Mouse (Mus musculus): Measurements from ENCODE around the gene Iqce. TPM values are rescaled to one million over a fixed set of nuclear protein-coding genes. Genes with fewer than 3 reads are reported as not detected.
A peak's percentile ranks its signal among the peaks of the same experiment; 100 is the strongest.
"Not testable (repeated sequence)": the region's sequence is repeated elsewhere in the genome, so short reads cannot be mapped to it uniquely, and the experiment has no call there.

Gene Iqce
- polyA plus RNA-seq, 1 experiment from 2014 or later: 15.1 TPM

DNA sequence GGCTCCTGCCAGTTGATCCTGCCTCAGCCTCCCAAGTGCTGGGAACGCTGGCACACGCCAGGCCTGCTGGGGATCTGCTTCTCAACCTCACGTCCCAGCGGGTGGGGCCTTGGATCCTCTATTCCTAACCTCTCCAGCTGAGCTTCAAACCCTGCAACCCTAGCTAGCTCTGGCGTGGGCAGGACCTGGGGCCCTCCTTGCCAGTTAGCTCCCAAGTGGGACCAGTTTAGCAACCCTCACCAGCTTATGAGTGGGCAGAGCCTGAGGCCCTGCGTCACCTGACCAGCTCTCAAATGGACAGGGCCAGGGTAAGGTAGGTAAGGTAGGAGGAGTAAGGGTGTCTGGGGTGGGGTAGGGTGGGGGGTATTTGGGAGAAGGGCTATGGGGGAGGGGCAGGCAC lies 22.1 kb downstream of the Iqce start:
- H3K9me3 ChIP-seq (ENCODE audit: control insufficient read depth, low read length): no peaks in the 10 kb centered on the region
- H3K27me3 ChIP-seq (ENCODE audit: control insufficient read depth, insufficient read depth, low read length): no peaks in the 10 kb centered on the region
- H3K27ac ChIP-seq (replicated peaks; ENCODE audit: low read depth, low read length): no peak overlapping the region
- no peaks in the 10 kb centered on the region for H3K4me1 ChIP-seq (ENCODE audit: control insufficient read depth, insufficient read depth, low read length)
- H3K9ac ChIP-seq (ENCODE audit: low read length): no peak overlapping the region
- no peak overlapping the region for H3K4me3 ChIP-seq (ENCODE audit: low read depth, low read length)
- H3K36me3 ChIP-seq (ENCODE audit: control insufficient read depth, insufficient read depth, low read length): peaks cover 2% of the 10 kb centered on the region; the same call in 1 of the 2 replicates
- WGBS: 84% methylated on average over 6 of the region's 6 CpGs
- no peak overlapping the region for H3K4me2 ChIP-seq (ENCODE audit: low read depth, severe bottlenecking)
- ATAC-seq (ENCODE audit: insufficient number of reproducible peaks, low FRiP score, low TSS enrichment, low read depth): no peak
- DNase-seq (ENCODE audit: low spot score): no peak

DNA sequence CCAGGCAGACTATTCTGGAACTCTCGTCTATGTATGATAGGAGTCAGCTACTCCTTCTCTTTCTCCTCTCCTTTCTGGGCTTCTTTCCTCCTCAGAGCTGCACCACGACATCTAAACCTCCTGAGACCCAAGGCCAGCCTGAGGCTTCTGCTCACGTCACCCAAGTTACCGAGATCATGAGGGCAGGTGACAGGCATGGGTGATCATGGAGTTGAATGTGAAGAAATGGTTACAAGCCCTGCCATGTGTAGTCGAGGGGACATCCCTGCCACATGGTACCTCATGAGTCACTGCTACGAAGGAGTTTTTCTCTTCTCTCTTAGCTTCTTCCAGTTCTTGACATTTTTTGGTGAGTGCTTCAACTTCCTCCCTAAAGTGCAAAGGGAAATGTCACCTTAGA lies 25.0 kb downstream of the Iqce start:
- no peak overlapping the region for H3K9ac ChIP-seq (ENCODE audit: low read length)
- H3K4me1 ChIP-seq (ENCODE audit: control insufficient read depth, insufficient read depth, low read length): no peaks in the 10 kb centered on the region
- no peak overlapping the region for H3K27ac ChIP-seq (replicated peaks; ENCODE audit: low read depth, low read length)
- ATAC-seq (ENCODE audit: insufficient number of reproducible peaks, low FRiP score, low TSS enrichment, low read depth) (no peak), DNase-seq (ENCODE audit: low spot score) (no peak)
- no peak overlapping the region for H3K4me2 ChIP-seq (ENCODE audit: low read depth, severe bottlenecking)
- no peaks in the 10 kb centered on the region for H3K27me3 ChIP-seq (ENCODE audit: control insufficient read depth, insufficient read depth, low read length)
- H3K36me3 ChIP-seq (ENCODE audit: control insufficient read depth, insufficient read depth, low read length): peaks cover 6% of the 10 kb centered on the region
- H3K4me3 ChIP-seq (ENCODE audit: low read depth, low read length): no peak overlapping the region
- H3K9me3 ChIP-seq (ENCODE audit: control insufficient read depth, low read length): no peaks in the 10 kb centered on the region
- 92% methylated on average over 6 of the region's 6 CpGs for WGBS

DNA sequence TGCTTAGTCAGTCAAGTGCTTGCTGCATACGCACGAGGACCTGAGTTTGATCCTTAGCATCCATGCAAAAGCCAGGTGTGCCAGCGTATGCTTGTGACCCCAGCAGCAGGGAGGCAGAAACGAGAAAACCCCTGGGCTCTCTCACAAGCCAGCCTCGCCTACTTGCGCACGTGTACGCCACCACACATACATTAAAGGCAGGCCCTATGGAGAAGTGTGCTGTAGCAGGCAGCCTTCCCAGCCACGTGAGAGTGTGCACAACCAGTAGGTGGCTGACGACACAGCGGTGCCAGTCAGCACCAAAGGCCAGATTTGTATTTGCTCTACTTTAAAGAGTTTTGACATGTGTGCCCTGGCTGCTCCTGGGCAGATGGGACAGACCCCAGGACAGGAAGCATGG lies 26.5 kb downstream of the Iqce start:
- no peak overlapping the region for H3K9ac ChIP-seq (ENCODE audit: low read length)
- ATAC-seq (ENCODE audit: insufficient number of reproducible peaks, low FRiP score, low TSS enrichment, low read depth): no peak
- no peak for DNase-seq (ENCODE audit: low spot score)
- no peak overlapping the region for H3K27ac ChIP-seq (replicated peaks; ENCODE audit: low read depth, low read length)
- no peak overlapping the region for H3K4me2 ChIP-seq (ENCODE audit: low read depth, severe bottlenecking)
- WGBS: 85% methylated on average over 11 of the region's 11 CpGs
- no peak overlapping the region for H3K4me3 ChIP-seq (ENCODE audit: low read depth, low read length)
- H3K9me3 ChIP-seq (ENCODE audit: control insufficient read depth, low read length): no peaks in the 10 kb centered on the region
- H3K36me3 ChIP-seq (ENCODE audit: control insufficient read depth, insufficient read depth, low read length): peaks cover 6% of the 10 kb centered on the region
- no peaks in the 10 kb centered on the region for H3K27me3 ChIP-seq (ENCODE audit: control insufficient read depth, insufficient read depth, low read length)
- H3K4me1 ChIP-seq (ENCODE audit: control insufficient read depth, insufficient read depth, low read length): no peaks in the 10 kb centered on the region

DNA sequence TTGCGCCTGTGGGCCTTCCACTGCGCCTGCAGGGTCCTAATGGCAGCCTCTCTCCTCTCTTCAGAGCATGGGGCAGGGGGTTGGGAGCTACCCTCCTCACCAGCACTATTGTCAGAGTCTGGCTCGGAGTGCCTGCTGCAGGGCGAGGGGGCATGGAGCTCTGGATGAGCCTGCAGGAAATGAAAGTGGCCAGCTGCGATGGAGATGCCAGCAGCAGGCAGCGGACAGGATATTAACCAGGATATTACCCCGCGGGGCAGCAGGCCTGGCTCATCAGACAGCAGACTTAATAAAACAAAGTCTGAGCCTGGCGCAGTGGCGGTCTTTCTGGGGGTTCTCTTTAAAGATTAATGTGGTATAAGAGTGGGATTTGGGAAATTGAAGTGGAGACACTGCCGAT lies 27.1 kb downstream of the Iqce start:
- Histone ChIP-seq H3K4me3 (ENCODE audit: low read depth, low read length) (no peak overlapping the region), H3K4me1 (ENCODE audit: control insufficient read depth, insufficient read depth, low read length) (no peaks in the 10 kb centered on the region), H3K9me3 (ENCODE audit: control insufficient read depth, low read length) (no peaks in the 10 kb centered on the region), H3K36me3 (ENCODE audit: control insufficient read depth, insufficient read depth, low read length) (peaks cover 6% of the 10 kb centered on the region), H3K27me3 (ENCODE audit: control insufficient read depth, insufficient read depth, low read length) (no peaks in the 10 kb centered on the region), H3K4me2 (ENCODE audit: low read depth, severe bottlenecking) (no peak overlapping the region), H3K27ac (replicated peaks; ENCODE audit: low read depth, low read length) (no peak overlapping the region), H3K9ac (ENCODE audit: low read length) (no peak overlapping the region)
- 69% methylated on average over 11 of the region's 11 CpGs for whole genome bisulfite sequencing
- DNase-seq (ENCODE audit: low spot score) (no peak), ATAC-seq (ENCODE audit: insufficient number of reproducible peaks, low FRiP score, low TSS enrichment, low read depth) (no peak)

DNA sequence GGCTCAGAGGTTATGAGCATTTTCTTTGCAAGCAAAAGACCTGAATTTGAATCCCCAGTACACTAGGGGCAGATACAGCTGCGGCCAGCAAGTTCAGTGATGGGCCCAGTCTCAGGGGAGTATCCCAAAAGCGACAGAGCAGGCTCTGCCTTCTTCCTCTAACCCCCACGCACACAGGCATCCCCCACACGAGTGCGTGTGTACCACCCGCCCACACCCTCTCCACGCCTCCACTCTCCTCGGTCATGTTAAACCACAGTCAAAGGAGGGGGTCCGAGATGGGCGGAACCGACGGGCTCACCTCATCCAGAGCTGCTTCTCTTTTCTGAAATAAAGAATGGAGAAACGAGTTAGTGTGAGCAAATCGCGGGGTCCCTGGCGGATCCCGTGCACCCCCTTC lies 28.1 kb downstream of the Iqce start:
- H3K9ac ChIP-seq (ENCODE audit: low read length): no peak overlapping the region

DNA sequence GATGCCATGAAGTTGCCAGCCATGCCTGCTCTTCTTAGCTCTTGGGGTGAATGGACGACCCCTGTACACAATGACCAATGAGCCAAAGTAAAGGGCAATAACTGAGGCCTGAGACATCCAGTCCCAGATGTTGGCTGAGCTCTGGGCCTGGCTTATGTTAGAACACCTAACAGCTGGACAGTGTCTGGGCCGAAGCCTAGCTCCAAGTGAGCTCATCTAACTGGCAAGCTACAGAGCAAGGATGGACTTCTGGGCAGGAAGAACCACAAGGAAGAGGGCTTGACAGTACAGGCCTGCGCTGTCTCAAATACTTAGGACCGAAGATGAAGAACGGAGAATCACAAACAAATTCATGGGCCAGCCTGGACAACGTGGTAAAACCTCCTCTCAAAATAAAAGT lies 29.6 kb downstream of the Iqce start:
- H3K36me3 ChIP-seq (ENCODE audit: control insufficient read depth, insufficient read depth, low read length); H3K27ac ChIP-seq (replicated peaks; ENCODE audit: low read depth, low read length); H3K4me3 ChIP-seq (ENCODE audit: low read depth, low read length); H3K4me1 ChIP-seq (ENCODE audit: control insufficient read depth, insufficient read depth, low read length); H3K9ac ChIP-seq (ENCODE audit: low read length); H3K27me3 ChIP-seq (ENCODE audit: control insufficient read depth, insufficient read depth, low read length); ATAC-seq (ENCODE audit: insufficient number of reproducible peaks, low FRiP score, low TSS enrichment, low read depth); H3K4me2 ChIP-seq (ENCODE audit: low read depth, severe bottlenecking); H3K9me3 ChIP-seq (ENCODE audit: control insufficient read depth, low read length); DNase-seq (ENCODE audit: low spot score): not testable (repeated sequence)
- WGBS: 92% methylated on average over 6 of the region's 6 CpGs

More for the DNA sequence above, 28.1 kb downstream of the Iqce start:
- no peak for DNase-seq (ENCODE audit: low spot score)
- WGBS: 93% methylated on average over 17 of the region's 17 CpGs
- Histone ChIP-seq H3K4me1 (ENCODE audit: control insufficient read depth, insufficient read depth, low read length) (no peaks in the 10 kb centered on the region), H3K4me3 (ENCODE audit: low read depth, low read length) (no peak overlapping the region), H3K27ac (replicated peaks; ENCODE audit: low read depth, low read length) (no peak overlapping the region), H3K36me3 (ENCODE audit: control insufficient read depth, insufficient read depth, low read length) (peaks cover 8% of the 10 kb centered on the region), H3K9me3 (ENCODE audit: control insufficient read depth, low read length) (no peaks in the 10 kb centered on the region), H3K27me3 (ENCODE audit: control insufficient read depth, insufficient read depth, low read length) (no peaks in the 10 kb centered on the region), H3K4me2 (ENCODE audit: low read depth, severe bottlenecking) (no peak overlapping the region)
- ATAC-seq (ENCODE audit: insufficient number of reproducible peaks, low FRiP score, low TSS enrichment, low read depth): no peak

DNA sequence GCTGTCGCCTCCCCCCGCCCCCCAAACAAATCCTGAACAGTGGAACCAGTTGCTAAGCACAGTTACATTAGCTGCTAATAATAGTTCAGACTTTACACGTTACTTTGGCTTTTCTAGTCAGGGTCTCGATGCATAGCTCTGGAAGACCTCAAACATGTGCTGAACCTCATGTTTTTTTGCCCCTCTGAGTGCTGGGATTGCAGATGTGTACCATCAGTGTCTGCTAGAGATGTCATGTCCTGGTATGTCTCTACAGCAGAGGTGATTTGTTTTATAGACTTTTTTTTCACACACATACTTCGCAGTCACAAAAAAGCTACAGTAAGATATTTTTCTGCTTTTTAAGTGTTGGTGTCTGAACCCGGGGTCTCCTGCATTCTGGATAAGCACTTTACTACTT lies 30.1 kb downstream of the Iqce start:
- Histone ChIP-seq H3K4me1 (ENCODE audit: control insufficient read depth, insufficient read depth, low read length) (no peaks in the 10 kb centered on the region), H3K36me3 (ENCODE audit: control insufficient read depth, insufficient read depth, low read length) (peaks cover 6% of the 10 kb centered on the region), H3K9ac (ENCODE audit: low read length) (no peak overlapping the region), H3K27ac (replicated peaks; ENCODE audit: low read depth, low read length) (no peak overlapping the region), H3K4me3 (ENCODE audit: low read depth, low read length) (no peak overlapping the region), H3K4me2 (ENCODE audit: low read depth, severe bottlenecking) (no peak overlapping the region), H3K9me3 (ENCODE audit: control insufficient read depth, low read length) (no peaks in the 10 kb centered on the region), H3K27me3 (ENCODE audit: control insufficient read depth, insufficient read depth, low read length) (no peaks in the 10 kb centered on the region)
- ATAC-seq (ENCODE audit: insufficient number of reproducible peaks, low FRiP score, low TSS enrichment, low read depth) (no peak), DNase-seq (ENCODE audit: low spot score) (no peak)
- WGBS: 97% methylated on average over 6 of the region's 6 CpGs

DNA sequence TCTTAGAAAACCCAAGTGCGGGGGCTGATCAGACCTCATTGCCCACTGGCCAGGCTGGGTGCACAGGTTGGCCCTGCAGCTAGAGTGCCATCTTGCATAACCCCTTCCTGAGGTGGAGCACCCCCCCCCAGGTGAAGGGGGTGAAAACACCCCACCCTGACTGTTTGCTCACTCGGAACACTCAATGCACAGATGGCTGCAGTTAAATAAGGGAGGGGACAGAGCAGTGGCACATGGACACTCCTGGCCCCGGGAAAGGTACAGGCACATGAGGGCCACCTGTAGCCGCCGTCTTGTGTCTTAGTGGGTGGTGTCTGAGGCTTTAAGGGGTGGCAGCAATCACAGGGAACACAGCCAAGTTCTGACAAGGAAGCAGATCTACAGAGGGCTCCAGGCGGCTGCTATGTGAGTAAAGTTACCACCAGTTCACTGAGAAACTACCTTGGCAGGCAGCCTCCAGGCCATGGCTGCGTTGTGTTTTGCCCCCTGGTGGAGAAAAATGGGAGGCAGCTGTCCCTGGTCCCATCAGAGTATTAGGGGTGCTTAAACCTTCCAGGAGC lies 38.5 kb downstream of the Iqce start:
- Histone ChIP-seq H3K4me3 (ENCODE audit: low read depth, low read length) (no peak overlapping the region), H3K9me3 (ENCODE audit: control insufficient read depth, low read length) (no peaks in the 10 kb centered on the region), H3K4me2 (ENCODE audit: low read depth, severe bottlenecking) (no peak overlapping the region), H3K4me1 (ENCODE audit: control insufficient read depth, insufficient read depth, low read length) (no peaks in the 10 kb centered on the region), H3K36me3 (ENCODE audit: control insufficient read depth, insufficient read depth, low read length) (no peaks in the 10 kb centered on the region; the same call in 1 of the 2 replicates), H3K27ac (replicated peaks; ENCODE audit: low read depth, low read length) (no peak overlapping the region), H3K27me3 (ENCODE audit: control insufficient read depth, insufficient read depth, low read length) (no peaks in the 10 kb centered on the region), H3K9ac (ENCODE audit: low read length) (no peak overlapping the region)
- ATAC-seq (ENCODE audit: insufficient number of reproducible peaks, low FRiP score, low TSS enrichment, low read depth) (no peak), DNase-seq (ENCODE audit: low spot score) (peak; percentile 76)
- WGBS: 61% methylated on average over 7 of the region's 7 CpGs
